Mouse (Mus musculus) ES-Bruce4 (cell line): ENCODE measurements around the gene Cops3. TPM values are rescaled to one million over a fixed set of nuclear protein-coding genes. Genes with fewer than 3 reads are reported as not detected.
A peak's percentile ranks its signal among the peaks of the same experiment; 100 is the strongest.

Experiments used
- H3K27ac ChIP-seq: 2 replicates; pipeline ENCODE4 v1.5.1; 2012; ENCODE audit warnings: low read length, inconsistent platforms; ENCODE audit not compliant: insufficient read depth
- H3K27me3 ChIP-seq: 2 replicates; pipeline ENCODE4 v1.6.1; 2012; ENCODE audit warnings: mild to moderate bottlenecking, low read length, inconsistent platforms; ENCODE audit not compliant: control insufficient read depth, poor library complexity, insufficient read depth, severe bottlenecking
- H3K36me3 ChIP-seq: 2 replicates; pipeline ENCODE4 v1.6.1; 2012; ENCODE audit warnings: inconsistent platforms, mild to moderate bottlenecking, low read length, moderate library complexity; ENCODE audit not compliant: control insufficient read depth, poor library complexity, insufficient read depth, severe bottlenecking
- H3K4me1 ChIP-seq: one replicate; pipeline ENCODE4 v1.8.1; 2011; ENCODE audit warnings: low read length; ENCODE audit not compliant: control insufficient read depth, insufficient read depth
- H3K4me3 ChIP-seq: 2 replicates; pipeline ENCODE4 v1.5.1; 2011; ENCODE audit warnings: low read depth, mild to moderate bottlenecking, low read length
- H3K9ac ChIP-seq: 2 replicates; pipeline ENCODE4 v1.6.1; 2012; ENCODE audit warnings: low read depth, mild to moderate bottlenecking, inconsistent platforms; ENCODE audit not compliant: poor library complexity, severe bottlenecking
- H3K9me3 ChIP-seq: replicated peaks from 2 replicates; pipeline ENCODE4 v1.6.1; 2012; ENCODE audit warnings: mild to moderate bottlenecking, low read length, inconsistent platforms; ENCODE audit not compliant: control insufficient read depth, poor library complexity, insufficient read depth, severe bottlenecking
- CTCF ChIP-seq: IDR thresholded peaks from one replicate; pipeline ENCODE4 v1.8.1; 2011; ENCODE audit warnings: low read depth, low read length
- EP300 ChIP-seq: IDR thresholded peaks from 2 replicates; pipeline ENCODE4 v1.6.1; 2011; ENCODE audit warnings: low read depth, low read length; ENCODE audit not compliant: insufficient read depth
- POLR2A ChIP-seq: IDR thresholded peaks from one replicate; pipeline ENCODE4 v1.8.1; 2011; ENCODE audit warnings: low read length; ENCODE audit not compliant: insufficient read depth
- polyA plus RNA-seq: library from polyadenylated mRNA; stranded (reverse); fragments of >200 nt; gene quantifications from 2 replicates; pipeline ENCODE4 v1.2.4, GENCODE M21; 2011; ENCODE audit warnings: low read depth; ENCODE audit not compliant: missing spikeins, insufficient read depth, insufficient read length

Gene Cops3
- polyA plus RNA-seq, 1 experiment, result 131 TPM

DNA sequence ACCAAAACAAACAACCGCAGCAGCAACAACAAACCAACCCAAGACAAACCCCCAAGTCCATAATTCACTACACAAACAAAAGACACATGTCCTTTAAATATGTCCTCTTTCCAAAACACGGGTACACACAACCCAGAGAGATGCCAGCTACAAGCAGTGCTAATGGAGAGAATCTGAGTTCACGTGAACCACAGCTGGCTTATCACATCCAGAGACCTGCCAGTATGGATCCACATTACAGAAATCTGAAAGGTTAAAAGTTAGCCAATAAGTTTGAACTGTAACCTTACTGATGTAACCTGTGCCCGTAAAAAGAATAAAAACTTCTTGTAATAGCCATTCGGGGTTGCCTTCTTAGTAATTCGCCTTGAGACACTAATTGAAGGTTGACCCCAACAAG lies 24.7 kb downstream of the Cops3 start:
- Histone ChIP-seq H3K4me3 (no peak overlapping the region), H3K36me3 (peaks cover 29% of the 10 kb centered on the region), H3K27ac (peak overlapping the region; percentile 91), H3K9ac (no peak overlapping the region), H3K4me1 (peaks cover 5% of the 10 kb centered on the region), H3K9me3 (no peaks in the 10 kb centered on the region), H3K27me3 (no peaks in the 10 kb centered on the region)
- TF ChIP-seq POLR2A (no peak), CTCF (no peak), EP300 (no peak)

DNA sequence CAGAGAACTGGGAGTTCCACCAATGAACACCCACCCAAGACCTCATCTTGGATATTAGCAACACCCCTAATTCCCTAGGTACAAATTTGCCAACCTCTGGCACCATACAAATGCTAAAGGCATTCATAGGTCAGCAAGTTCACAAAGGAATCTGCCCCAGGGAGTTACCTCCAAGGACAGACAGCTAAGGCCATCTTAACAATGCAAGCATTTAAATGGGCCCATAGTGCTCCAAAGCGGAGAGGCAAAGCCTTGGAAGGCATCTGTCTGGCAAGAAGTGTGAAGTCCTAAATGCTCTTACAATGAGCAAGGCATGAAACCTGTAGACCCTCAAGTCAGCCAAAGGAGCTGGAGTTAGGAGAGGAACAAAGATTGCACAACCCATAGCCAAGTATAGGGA lies 25.3 kb downstream of the Cops3 start:
- Histone ChIP-seq H3K9ac (no peak overlapping the region), H3K36me3 (peaks cover 23% of the 10 kb centered on the region), H3K27me3 (no peaks in the 10 kb centered on the region), H3K9me3 (no peaks in the 10 kb centered on the region), H3K4me3 (no peak overlapping the region), H3K27ac (peak overlapping the region; percentile 91), H3K4me1 (peaks cover 5% of the 10 kb centered on the region)
- TF ChIP-seq POLR2A (no peak), EP300 (no peak), CTCF (no peak)

- Histone ChIP-seq H3K4me3 (no peak overlapping the region), H3K9me3 (no peaks in the 10 kb centered on the region), H3K36me3 (peaks cover 13% of the 10 kb centered on the region), H3K9ac (no peak overlapping the region), H3K27me3 (no peaks in the 10 kb centered on the region), H3K27ac (peak overlapping the region; percentile 91), H3K4me1 (peaks cover 5% of the 10 kb centered on the region)
- TF ChIP-seq CTCF (no peak), EP300 (no peak), POLR2A (no peak)
Observed at GRCm38 (mm10) chr11:59813276-59813675, 26.4 kb downstream of the Cops3 start.

DNA sequence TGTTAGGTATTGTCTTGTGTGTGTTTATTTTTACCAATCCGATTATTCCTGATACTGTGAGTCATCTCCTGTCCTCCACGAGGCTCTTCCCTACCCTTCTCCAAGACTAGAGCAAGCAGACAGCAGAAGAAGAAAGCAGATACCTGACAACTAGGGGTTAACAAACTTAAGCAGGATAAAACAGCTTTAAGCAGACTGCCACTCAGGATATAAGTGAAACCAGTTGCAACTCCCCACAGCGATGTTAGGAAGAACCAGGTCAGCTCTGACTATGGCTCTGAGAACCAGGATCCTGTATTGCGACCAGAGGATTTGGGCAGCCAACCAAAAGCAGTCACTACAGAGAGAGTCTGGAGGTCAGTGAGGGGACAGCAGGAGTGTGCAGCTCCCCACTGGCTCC lies 28.4 kb downstream of the Cops3 start:
- Histone ChIP-seq H3K4me3 (peak overlapping the region; percentile 10), H3K9ac (peak overlapping the region; percentile 67), H3K27ac (peak overlapping the region; percentile 24), H3K9me3 (no peaks in the 10 kb centered on the region), H3K4me1 (peaks cover 5% of the 10 kb centered on the region), H3K27me3 (no peaks in the 10 kb centered on the region), H3K36me3 (0 out of 2 replicates have a peak, but pooled peaks cover 7% of the 10 kb centered on the region)
- TF ChIP-seq CTCF (no peak), POLR2A (no peak), EP300 (no peak)

DNA sequence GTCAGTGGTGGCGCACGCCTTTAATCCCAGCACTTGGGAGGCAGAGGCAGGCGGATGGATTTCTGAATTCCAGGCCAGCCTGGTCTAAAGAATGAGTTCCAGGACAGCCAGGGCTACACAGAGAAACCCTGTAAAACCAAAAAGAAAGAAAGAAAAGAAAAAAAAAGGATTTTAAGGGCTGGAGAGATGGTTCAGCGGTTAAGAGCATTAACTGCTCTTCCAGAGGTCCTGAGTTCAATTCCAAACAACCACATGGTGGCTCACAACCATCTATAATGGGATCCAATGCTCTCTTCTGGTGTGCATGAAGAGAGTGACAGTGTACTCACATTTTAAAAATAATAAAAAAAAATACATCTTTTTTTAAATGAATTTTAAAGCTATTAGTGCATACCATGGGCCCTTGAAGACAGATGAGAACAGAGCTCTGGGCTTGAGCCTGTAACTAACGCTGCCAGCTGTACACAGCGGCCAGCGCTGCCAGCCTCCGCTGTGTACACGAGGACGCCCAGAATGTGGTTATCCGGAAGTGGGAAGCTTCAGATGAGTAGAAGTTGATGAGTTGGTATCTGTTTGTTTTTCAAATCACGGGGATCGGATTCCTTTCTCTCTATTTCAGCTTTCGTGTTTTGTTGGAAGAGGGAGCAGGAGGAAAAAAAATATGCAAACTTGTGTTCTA lies 29.0 kb downstream of the Cops3 start:
- no peak for TF ChIP-seq POLR2A
- TF ChIP-seq EP300, result no peak
- no peak for TF ChIP-seq CTCF

GRCm38 (mm10) chr11:59809670-59810474 lies 29.8 kb downstream of the Cops3 start, which contains the start of gene Flcn:
Gene Flcn, minus strand, starts transcription at chr11:59810016.
- Histone ChIP-seq H3K4me3 (peak within 1 kb of the TSS; percentile 94), H3K27me3 (no peaks in the 10 kb centered on the region), H3K27ac (peak within 1 kb of the TSS; percentile 42), H3K4me1 (peaks cover 7% of the 10 kb centered on the region), H3K36me3 (0 out of 2 replicates have a peak, but pooled peaks cover 12% of the 10 kb centered on the region), H3K9me3 (no peaks in the 10 kb centered on the region), H3K9ac (peak within 1 kb of the TSS; percentile 67)
- peak; percentile 90 for TF ChIP-seq POLR2A
- TF ChIP-seq CTCF, result no peak
- TF ChIP-seq EP300, result no peak

More for the DNA sequence above, 29.0 kb downstream of the Cops3 start:
- Histone ChIP-seq H3K27ac (peak overlapping the region; percentile 42), H3K4me1 (peaks cover 6% of the 10 kb centered on the region), H3K9ac (peak overlapping the region; percentile 67), H3K36me3 (0 out of 2 replicates have a peak, but pooled peaks cover 12% of the 10 kb centered on the region), H3K9me3 (no peaks in the 10 kb centered on the region), H3K27me3 (no peaks in the 10 kb centered on the region), H3K4me3 (peak overlapping the region; percentile 94)
